Mouse (Mus musculus): ENCODE data around the gene Acot11. TPM values are rescaled to one million over a fixed set of nuclear protein-coding genes. Genes with fewer than 3 reads are reported as not detected.

Gene Acot11
- polyA plus RNA-seq (2021; fragmentation: Nextera tagmentation) = 7.5 and 12.0 TPM in 2 replicates
- long read RNA-seq, experiment 1, full-length matches to known transcripts = 27 of 45 reads
- long read RNA-seq, experiment 1, partial matches to known transcripts = 9 of 45 reads
- long read RNA-seq, experiment 1, other reads (novel, unspliced or antisense) = 9 of 45 reads
- long read RNA-seq, experiment 2, full-length matches to known transcripts = 2 of 15 reads
- long read RNA-seq, experiment 2, partial matches to known transcripts = 0 of 15 reads
- long read RNA-seq, experiment 2, other reads (novel, unspliced or antisense) = 13 of 15 reads

GRCm38 (mm10) chr4:106804910-106805274 lies at the start of gene Acot11:
Gene Acot11, minus strand, starts transcription at chr4:106804998.

GRCm38 (mm10) chr4:106733636-106734035 lies 71.2 kb downstream of the Acot11 start, which contains the start of gene Fam151a:
Gene Fam151a, plus strand, starts transcription at chr4:106733889.

GRCm38 (mm10) chr4:106730814-106731213 lies 74.0 kb downstream of the Acot11 start, which contains the start of gene Mroh7:
Gene Mroh7, minus strand, starts transcription at chr4:106730925.

Other genes starting within 250 kb of the Acot11 start
- gene Dhcr24, start 244.0 kb downstream of the Acot11 start, polyA plus RNA-seq (2021; fragmentation: Nextera tagmentation) = 17.9 and 23.7 TPM in 2 replicates
- gene Lexm, start 187.8 kb downstream of the Acot11 start, polyA plus RNA-seq (2021; fragmentation: Nextera tagmentation) = not detected in 2 replicates
- gene Ttc22, start 182.6 kb downstream of the Acot11 start, polyA plus RNA-seq (2021; fragmentation: Nextera tagmentation) = 0.36 and 0.49 TPM in 2 replicates
- gene Pars2, start 153.9 kb downstream of the Acot11 start, polyA plus RNA-seq (2021; fragmentation: Nextera tagmentation) = 8.1 and 11.0 TPM in 2 replicates
- gene Ttc4, start 126.1 kb downstream of the Acot11 start, polyA plus RNA-seq (2021; fragmentation: Nextera tagmentation) = 32.5 and 43.4 TPM in 2 replicates
- gene Mroh7, start 74.1 kb downstream of the Acot11 start, polyA plus RNA-seq (2021; fragmentation: Nextera tagmentation) = 0.23 and 0.65 TPM in 2 replicates
- not detected in 2 replicates for gene Fam151a, start 71.1 kb downstream of the Acot11 start, polyA plus RNA-seq (2021; fragmentation: Nextera tagmentation)
- gene Ssbp3, start 105.7 kb upstream of the Acot11 start, polyA plus RNA-seq (2021; fragmentation: Nextera tagmentation) = 23.9 and 32.2 TPM in 2 replicates